Mouse (Mus musculus) E14TG2a.4 (cell line): ENCODE results near the gene Mtcp1.

ENCODE experiments used
- H3K27me3 ChIP-seq: 2 replicates; pipeline ENCODE4 v1.6.1; 2014; ENCODE audit warnings: low read length, control low read depth; ENCODE audit not compliant: insufficient read depth
- H3K36me3 ChIP-seq: 2 replicates; pipeline ENCODE4 v1.6.1; 2014; ENCODE audit warnings: low read length, control low read depth; ENCODE audit not compliant: insufficient read depth
- H3K4me1 ChIP-seq: replicated peaks from 2 replicates; pipeline ENCODE4 v1.6.1; 2014; ENCODE audit warnings: low read depth, low read length, control low read depth
- H3K4me3 ChIP-seq: replicated peaks from 2 replicates; pipeline ENCODE4 v1.5.1; 2014; ENCODE audit warnings: mild to moderate bottlenecking, low read length
- H3K9me3 ChIP-seq: 2 replicates; pipeline ENCODE4 v1.6.1; 2014; ENCODE audit warnings: low read length, control low read depth
- CTCF ChIP-seq: conservative IDR thresholded peaks from 2 replicates; pipeline ENCODE4 v1.5.1; 2014; ENCODE audit warnings: low read length
- NANOG ChIP-seq: IDR thresholded peaks from 2 replicates; pipeline ENCODE4 v1.6.1; 2014; ENCODE audit warnings: borderline replicate concordance, low read length, mixed read lengths
- POU5F1 ChIP-seq: IDR thresholded peaks from 2 replicates; pipeline ENCODE4 v1.6.1; 2014; ENCODE audit warnings: low read length, borderline replicate concordance

Mtcp1 gene

DNA sequence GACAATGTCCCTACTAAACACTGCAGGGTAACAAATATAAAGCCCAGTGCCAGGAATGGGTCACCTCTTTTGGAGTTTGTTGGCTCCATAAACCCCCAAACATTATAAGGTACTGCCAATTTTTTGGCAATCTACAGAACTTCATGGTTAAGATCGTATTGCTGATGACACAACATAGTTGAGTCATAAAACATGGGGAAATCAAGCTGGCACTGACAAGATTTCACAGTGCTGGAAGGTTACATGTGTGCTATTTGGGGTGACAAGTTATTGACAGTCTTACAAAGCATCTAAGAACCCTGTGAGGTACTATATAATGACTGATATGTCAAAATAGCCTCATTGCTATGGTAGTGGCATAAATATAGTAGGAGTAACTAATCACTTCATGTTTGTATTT, 35.2 kb downstream of the Mtcp1 start:
- Histone ChIP-seq H3K27me3 (no peaks in the 10 kb centered on the region), H3K9me3 (no peaks in the 10 kb centered on the region), H3K4me3 (peak overlapping the region; percentile 80; the same call in 1 of the 2 replicates), H3K4me1 (no peaks in the 10 kb centered on the region), H3K36me3 (no peaks in the 10 kb centered on the region)
- TF ChIP-seq CTCF (no peak), NANOG (no peak), POU5F1 (no peak)

DNA sequence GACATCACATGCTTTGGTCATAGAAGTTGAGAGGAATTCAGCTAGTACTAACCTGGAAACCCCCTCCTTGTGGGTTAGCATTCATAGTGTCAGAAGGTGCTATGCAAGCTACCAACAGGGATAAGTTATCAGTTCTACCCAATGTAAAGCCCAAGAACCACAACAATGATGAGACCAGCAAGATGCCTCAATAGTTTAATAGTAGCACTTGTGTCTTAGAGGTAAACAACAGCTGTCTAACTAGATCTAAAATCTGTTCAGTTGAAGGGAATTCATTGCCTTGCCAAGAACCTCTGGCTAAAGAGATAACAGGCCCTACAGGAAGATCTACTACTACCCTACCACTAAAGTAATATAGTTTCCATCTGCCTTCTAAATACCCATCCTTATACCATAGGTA, 39.6 kb downstream of the Mtcp1 start:
- Histone ChIP-seq H3K27me3 (no peaks in the 10 kb centered on the region), H3K4me3 (no peak overlapping the region), H3K36me3 (no peaks in the 10 kb centered on the region), H3K9me3 (no peaks in the 10 kb centered on the region), H3K4me1 (no peaks in the 10 kb centered on the region)
- no peak for TF ChIP-seq NANOG
- TF ChIP-seq CTCF, result no peak
- no peak for TF ChIP-seq POU5F1

DNA sequence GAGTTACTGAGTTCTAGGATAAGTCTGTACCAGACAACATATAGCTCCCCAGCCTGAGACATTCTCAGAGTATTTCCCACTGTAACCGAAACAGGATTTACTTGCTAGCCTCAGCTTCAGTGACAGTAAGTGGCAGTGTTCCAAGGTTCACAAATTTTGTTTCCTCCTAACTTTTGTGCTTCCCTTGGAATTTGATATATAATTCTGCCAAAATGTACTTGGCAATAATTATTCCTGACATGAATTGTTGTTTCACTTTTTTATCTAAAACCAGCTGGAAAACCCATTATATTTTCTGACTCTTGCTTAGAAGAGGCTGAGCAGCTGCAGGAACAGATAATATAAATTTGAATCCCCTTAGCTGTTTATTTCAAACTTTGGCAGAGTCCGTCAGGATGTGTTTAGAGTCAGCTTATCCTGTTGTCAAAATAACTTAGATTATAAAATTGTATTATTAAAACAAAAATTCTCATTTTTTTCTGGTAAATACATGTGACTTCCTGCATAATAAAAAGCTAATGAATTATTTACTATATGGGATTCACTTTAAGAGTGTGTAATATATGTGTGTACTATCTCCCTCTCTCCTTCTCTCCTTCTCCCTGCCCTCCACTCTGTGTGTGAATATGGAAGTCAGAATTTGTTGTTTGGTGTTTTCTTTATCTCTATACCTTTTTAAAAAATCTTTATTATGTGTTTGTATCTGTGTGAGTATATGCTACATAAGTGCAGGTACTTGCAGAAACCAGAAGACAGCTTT, 43.5 kb downstream of the Mtcp1 start:
- TF ChIP-seq NANOG, result no peak
- H3K4me1 ChIP-seq, result no peaks in the 10 kb centered on the region
- no peaks in the 10 kb centered on the region for H3K9me3 ChIP-seq
- H3K36me3 ChIP-seq, result no peaks in the 10 kb centered on the region
- no peak overlapping the region for H3K4me3 ChIP-seq
- H3K27me3 ChIP-seq, result no peaks in the 10 kb centered on the region

DNA sequence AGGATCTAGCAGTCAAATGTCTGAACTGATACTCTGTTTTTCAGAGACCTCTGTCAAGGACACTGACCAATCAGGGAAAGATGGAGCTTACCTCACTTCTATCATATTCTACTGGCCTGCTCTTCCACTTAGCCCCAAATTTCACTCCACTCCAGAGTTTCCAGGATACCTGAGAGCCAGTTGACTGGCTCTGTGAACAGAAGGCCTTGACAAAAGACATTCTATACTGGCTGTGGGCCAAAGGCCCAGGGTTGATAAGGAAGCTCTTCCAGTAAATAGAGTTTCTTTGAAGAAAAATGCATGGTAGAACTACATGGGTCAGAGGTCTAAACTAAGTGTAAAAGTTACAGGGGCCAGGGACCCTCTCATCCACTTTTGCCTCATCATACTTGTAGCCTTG, 46.2 kb downstream of the Mtcp1 start:
- Histone ChIP-seq H3K36me3 (no peaks in the 10 kb centered on the region), H3K9me3 (no peaks in the 10 kb centered on the region), H3K4me1 (no peaks in the 10 kb centered on the region), H3K27me3 (no peaks in the 10 kb centered on the region), H3K4me3 (no peak overlapping the region)
- TF ChIP-seq CTCF, result no peak
- no peak for TF ChIP-seq POU5F1
- no peak for TF ChIP-seq NANOG
